Mouse (Mus musculus) 416B (cell line): ENCODE results near the gene Ptprd.

Experiments used
- DNase-seq: peaks from one replicate; pipeline ENCODE4 v3.0.0; 2011; ENCODE audit warnings: low read depth

Gene Ptprd

DNA sequence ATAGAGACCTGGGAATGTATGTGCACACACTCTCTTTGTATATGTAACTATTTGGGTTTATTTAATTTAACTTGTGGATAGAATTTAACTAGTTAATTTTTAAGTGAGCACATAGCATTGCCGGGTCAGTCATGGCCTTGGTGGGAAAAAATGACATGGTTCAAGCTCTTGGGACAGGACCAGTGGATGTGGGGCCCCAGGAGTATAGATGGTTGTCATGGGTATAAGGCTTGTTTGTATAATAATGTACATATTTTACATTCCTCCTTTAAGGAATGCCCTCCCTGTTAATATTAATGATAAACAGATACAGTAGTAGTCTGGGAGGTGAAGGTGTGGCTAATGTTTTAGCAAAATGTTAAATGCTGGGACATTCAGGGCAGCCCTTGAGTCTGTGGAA is 962.8 kb downstream of the Ptprd start:
- DNase-seq = no peak

GRCm38 (mm10) chr4:77241852-77242455 is 969.8 kb downstream of the Ptprd start:
- DNase-seq = no peak

- no peak for DNase-seq
These were observed 973.6 kb downstream of the Ptprd start for GRCm38 (mm10) chr4:77238144-77238543.

DNA sequence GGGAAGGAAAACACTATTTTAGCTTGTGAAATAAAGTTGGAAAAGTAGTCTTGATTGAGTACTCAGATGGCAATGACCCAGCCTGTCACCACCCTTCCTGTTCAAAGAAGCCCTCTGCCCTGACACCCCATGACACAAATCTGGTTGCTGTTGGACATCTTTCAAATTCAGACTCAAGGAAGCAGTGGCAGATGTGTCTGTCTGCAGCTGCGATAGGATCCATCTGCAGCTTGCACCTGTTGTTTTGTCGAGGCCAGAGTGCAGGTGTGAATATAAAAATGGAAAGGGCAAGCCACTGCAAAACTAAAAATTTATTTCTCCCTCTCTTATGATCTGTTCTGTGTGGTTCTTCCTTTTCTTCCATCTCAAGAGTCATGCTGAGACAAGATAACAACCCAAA is 978.5 kb downstream of the Ptprd start:
- no peak for DNase-seq

DNA sequence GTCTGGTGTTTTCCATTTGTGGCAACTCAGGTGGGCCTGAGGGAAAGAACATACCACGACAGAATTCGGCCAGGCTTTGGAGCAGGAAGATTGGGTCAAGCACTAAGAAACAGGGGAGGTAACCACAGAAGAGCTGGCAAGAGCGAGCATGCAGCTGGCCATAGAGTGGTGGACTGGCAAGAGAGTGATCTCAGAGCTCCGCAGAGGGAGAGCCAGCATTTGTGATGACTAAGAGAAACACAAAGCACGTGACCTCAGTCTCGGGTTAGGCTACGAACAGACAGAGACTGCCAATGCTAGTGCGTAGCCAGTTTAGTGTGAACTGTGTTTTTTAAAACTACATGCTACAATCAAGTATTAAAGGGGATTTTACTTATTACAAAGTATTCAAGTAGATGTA is 1042.9 kb downstream of the Ptprd start:
- DNase-seq = no peak

DNA sequence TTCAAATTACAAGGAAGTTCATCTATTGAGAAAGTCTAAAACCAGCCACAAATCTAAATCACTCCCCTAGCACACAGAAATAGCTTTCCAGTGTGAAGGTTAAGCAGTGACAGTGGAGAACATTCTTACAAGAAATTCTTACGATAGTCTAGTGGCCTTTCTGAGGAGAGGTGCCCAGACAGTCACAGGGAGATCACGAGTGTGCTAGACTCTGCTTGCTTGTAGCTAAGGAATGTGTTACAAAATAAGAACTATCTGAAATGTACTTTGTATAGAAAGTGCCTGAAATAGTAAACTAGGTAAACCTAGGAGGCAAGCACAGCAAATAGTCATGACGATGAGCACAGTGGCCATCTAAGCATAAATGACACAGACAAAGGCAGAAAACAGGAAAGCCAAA is 1054.2 kb downstream of the Ptprd start:
- no peak for DNase-seq

DNA sequence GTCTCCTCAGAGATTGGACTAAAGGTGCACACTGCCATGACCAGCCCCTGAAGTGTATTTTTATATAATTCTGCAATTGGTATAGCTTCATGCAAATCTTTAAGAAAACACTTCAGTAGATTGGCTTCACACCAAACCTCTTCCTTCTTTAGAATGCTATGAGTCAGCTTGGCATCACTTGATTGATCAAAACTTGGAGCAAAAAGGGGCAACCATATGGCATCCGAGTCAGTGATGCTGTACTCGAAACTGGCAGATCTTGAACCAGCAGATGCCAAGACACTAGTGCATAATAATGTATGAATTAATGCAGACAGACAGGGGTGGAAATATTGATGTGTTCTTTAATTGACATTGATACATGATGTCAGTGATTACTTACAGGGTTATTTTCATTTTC is 1056.2 kb downstream of the Ptprd start:
- DNase-seq = no peak

- DNase-seq = no peak
These were observed 1056.7 kb downstream of the Ptprd start for GRCm38 (mm10) chr4:77155037-77155436.

GRCm38 (mm10) chr4:77124852-77125251 is 1086.9 kb downstream of the Ptprd start:
- DNase-seq = peak; percentile 4

- DNase-seq = peak; percentile 13
These were observed 1100.9 kb downstream of the Ptprd start for GRCm38 (mm10) chr4:77110894-77111293.

- DNase-seq = no peak
These were observed 1104.5 kb downstream of the Ptprd start for GRCm38 (mm10) chr4:77107291-77107690.

GRCm38 (mm10) chr4:77083165-77083564 is 1128.6 kb downstream of the Ptprd start:
- DNase-seq = peak; percentile 53

DNA sequence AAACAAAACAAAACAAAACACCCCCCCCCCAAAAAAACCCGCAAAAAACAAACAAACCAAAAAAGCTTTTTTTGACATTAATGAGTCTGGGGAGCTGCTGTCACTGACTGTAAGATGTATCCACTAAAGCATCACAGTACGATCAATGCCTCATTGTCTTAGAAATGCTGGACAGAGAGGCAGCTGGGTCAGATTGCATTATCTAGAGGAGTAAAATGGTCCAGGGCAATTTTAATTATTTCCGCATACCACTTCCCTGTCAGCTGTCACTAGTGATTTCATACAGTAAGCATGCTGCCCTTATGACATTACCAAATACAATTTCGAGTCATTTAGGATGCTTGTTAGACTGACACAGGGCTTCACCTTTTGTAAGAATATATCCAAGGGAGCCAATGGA is 1134.2 kb downstream of the Ptprd start:
- DNase-seq = no peak

DNA sequence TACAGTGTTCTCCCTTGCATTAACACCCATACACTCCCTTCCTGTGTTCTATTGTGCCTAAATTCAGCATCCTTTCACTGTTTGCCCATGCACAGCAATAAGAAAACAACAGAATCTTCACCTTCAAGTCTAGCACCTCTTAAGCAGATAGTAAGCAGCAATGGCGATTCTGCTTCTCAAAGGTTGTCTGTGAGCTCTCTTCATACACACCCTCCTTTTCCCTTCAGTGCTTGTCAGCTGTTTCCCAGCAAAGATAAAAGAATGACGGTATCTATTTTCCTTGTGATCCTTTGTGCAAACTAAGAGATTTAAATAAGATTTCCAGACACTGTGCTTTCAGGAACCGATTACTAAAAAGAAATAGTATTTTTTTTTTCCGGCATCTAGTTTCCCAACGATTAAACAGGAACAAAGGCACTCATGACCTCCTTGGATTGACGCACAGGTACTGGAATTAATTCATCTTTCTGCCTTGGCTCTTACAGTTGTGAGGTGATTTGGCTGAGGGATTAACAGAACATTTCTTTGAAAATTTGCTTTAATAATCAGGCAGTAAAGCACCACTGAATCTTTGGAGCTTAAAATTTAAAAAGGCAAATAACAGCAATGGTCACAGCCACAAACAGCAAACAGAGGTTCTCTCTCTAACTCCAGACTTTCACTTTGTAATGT is 1161.1 kb downstream of the Ptprd start:
- no peak for DNase-seq

- no peak for DNase-seq
These were observed 1207.3 kb downstream of the Ptprd start for GRCm38 (mm10) chr4:77004483-77004882.

DNA sequence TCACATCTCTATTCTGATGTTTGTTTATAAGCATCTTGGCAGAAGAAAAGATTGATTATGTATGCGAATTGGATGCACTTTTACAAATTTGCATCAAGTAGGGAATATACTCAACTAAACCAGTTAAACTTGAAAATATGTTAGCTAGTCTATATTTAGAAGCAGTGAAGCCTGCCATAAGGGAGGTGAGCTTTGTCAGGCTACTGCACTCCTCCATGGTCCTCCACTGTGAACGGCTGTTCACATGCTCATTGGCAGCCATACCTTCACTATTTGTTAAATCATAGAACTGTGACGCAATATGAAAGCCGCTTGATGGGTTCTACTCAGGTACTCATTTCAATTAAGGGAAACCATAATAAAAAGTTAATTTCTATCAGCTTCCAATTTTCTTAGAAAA is 1215.6 kb downstream of the Ptprd start:
- DNase-seq = no peak

DNA sequence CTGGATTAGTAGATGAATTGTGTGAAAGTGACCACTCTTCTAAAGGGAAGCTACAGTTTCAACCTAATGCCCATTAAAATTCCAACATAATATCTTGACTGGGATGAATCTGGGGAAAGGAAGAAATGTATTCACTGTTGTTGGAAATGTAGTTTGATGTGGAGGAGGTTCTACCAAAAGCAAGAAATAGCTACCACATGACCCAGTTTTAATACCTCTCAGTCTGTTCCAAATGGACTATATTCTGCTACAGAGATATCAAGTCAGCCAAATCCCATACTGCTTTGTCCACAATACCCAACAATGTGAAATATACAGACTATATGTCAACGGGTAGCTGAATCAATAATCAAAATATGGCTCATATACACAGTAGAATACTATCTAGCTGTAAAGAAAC is 1221.8 kb downstream of the Ptprd start:
- DNase-seq = no peak

DNA sequence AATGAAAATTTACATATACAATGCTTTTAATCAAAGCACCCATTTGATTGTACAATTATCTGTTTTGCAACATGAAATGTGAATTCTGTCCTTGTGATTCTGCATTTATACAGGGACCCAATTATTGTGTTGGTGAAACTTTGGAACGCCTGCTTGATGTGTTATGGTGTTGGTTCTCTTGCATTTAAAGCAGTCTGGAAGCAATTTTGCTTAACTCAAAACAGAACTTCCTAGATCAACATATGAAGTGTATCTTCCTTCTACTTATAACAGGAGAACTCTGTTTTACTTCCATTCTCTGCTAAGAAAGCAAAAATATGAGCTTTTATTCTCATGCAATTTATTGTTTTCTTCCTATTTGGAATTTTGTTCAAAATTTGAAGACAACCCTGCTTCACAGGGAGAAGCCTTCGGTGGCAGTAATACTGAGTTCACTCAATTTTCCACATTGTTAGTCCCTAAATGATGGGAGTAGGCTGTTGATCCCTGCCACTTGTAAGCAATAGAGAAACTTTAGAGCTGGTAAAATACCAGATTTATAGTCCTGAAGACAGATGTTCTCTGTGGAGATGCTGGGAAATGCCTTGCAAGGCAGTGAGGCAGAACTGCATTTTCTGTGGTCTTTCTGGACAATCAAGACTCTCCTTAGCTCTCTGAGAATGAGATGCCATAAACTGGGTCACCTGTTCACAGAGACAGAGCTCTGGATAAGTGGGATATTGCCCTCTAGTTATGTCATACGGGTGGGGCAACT is 1234.5 kb downstream of the Ptprd start:
- no peak for DNase-seq

- peak; percentile 23 for DNase-seq
These were observed 1263.5 kb downstream of the Ptprd start for GRCm38 (mm10) chr4:76948251-76948650.

GRCm38 (mm10) chr4:76941382-76942360 is 1270.1 kb downstream of the Ptprd start:
- DNase-seq = no peak

DNA sequence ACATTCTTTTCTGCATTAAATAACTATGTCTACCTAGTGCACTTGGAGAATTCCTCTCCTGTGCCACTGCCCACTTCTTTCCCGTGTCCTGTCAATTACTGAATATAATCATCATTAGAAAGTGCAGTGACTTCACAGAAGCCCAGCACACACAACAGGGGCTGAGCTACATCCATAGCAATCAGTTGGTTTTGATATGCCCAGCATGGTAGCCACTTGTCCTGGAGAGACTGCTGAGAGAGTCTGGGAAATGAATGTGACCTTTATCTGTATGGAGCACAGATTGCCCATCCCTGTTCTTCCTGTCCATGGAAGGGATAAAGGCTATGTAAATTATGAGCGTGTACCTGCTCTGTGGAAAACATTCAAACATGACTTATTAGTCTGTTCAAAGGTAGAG is 1280.2 kb downstream of the Ptprd start:
- no peak for DNase-seq

- DNase-seq = no peak
These were observed 1298.1 kb downstream of the Ptprd start for GRCm38 (mm10) chr4:76913532-76914150.
